In the genomic region with DNA sequence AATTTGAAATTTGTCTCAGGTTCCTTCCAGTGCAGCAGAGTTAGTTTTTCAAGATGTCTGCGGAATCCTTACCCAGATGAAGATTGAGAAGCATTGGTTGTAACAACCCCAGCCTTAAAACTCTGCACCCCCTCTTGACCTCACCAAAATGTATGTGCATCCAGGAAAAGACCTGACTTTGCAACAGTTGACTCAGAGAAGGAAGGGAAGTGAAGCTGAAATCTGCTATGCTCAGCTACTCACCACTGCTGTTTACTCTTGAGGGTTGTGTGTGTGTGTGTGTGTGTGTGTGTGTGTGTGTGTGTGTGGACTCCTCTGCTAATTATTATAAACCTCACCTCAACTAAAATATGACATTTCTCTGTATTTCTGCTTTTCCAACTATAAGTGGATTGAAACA, we compare ENCODE assay signal across 26 mouse cellular contexts. TPM values are rescaled to one million over a fixed set of nuclear protein-coding genes. Genes with fewer than 3 reads are reported as not detected.
DNase-seq lines count a peak whose midpoint lies in the region; ATAC-seq and TF ChIP-seq lines count a peak whose summit lies in the region.
"Had no signal": no experiment of that assay in that cellular context is flagged by ENCODE, and none has a peak within 500 bp of the region (broad histone marks: within the 10 kb centered on the region; RNA-seq: fewer than 3 reads in every experiment).

No protein-coding gene starts in this region.

- no peak overlapping the region for H3K9ac ChIP-seq in CH12.LX (ENCODE audit: insufficient read depth, low read depth)
- H3K9ac ChIP-seq in stomach, postnatal 0 days (ENCODE audit: low read length), result no peak overlapping the region
- H3K9ac ChIP-seq: forebrain, embryonic 15.5 days; hindbrain, embryonic 12.5 days; kidney, embryonic 15.5 days; limb, embryonic 15.5 days had no signal

- H3K4me3 ChIP-seq in CH12.LX (replicated peaks in 1 of 3; ENCODE audit: low read depth in 2 of 3, low read length in 2 of 3, poor library complexity in 1 of 3), result no peak overlapping the region
- no peak overlapping the region for H3K4me3 ChIP-seq in stomach, postnatal 0 days (ENCODE audit: low read depth, low read length)
- H3K4me3 ChIP-seq: forebrain, embryonic 15.5 days; heart, embryonic 10.5 days; hindbrain, embryonic 12.5 days; kidney, embryonic 15.5 days; limb, embryonic 15.5 days; megakaryocyte, embryonic 14.5 days; myocyte had no signal

- no peak for TF ChIP-seq CTCF in CH12.LX (conservative IDR thresholded peaks at IDR 0.05 in 1 of 2, IDR thresholded peaks at IDR 0.05 in 1 of 2; ENCODE audit: low read depth in 2 of 2, low read length in 2 of 2)
- TF ChIP-seq CTCF in stomach, postnatal 0 days (IDR thresholded peaks at IDR 0.05; ENCODE audit: low read depth), result no peak

- no peak for TF ChIP-seq EP300 in CH12.LX (IDR thresholded peaks at IDR 0.05; ENCODE audit: low read length)
- no peak for TF ChIP-seq EP300 in stomach, postnatal 0 days (optimal IDR thresholded peaks at IDR 0.05)

- in situ Hi-C loops in CH12.LX (cut with MboI; ENCODE audit: low pct_ligation_motif_present, low pct_unique_long_range_greater_than_20kb, low sequenced_read_pairs), result no loop called here

- H3K79me2 ChIP-seq in CH12.LX (replicated peaks; ENCODE audit: control insufficient read depth, extremely low read depth, insufficient read depth, poor library complexity, severe bottlenecking), result no peaks in the 10 kb centered on the region

- DNase-seq in layer of hippocampus, adult 9-11 months, result peak; percentile 27
- DNase-seq in layer of hippocampus, adult 9-10 months (ENCODE audit: low spot score), result no peak
- DNase-seq in A20 (ENCODE audit: low read depth, low spot score) (peak; percentile 51), CH12.LX (ENCODE audit: extremely low read depth) (no peak)
- DNase-seq in stomach, postnatal 0 days (ENCODE audit: low spot score), result no peak
- DNase-seq in adrenal gland, postnatal 4 days (ENCODE audit: low spot score in 2 of 2), result no peak
- DNase-seq: cerebellum, adult 11 months; cerebellum, postnatal 25 days; embryo, embryonic 11 days; gastrocnemius, postnatal 25 days; midbrain, embryonic 14.5 days; thymus, adult 18-20 months had no signal

- dilution Hi-C loops in CH12.LX (cut with MboI; ENCODE audit: extremely low pct_ligation_motif_present, extremely low pct_unique_long_range_greater_than_20kb, low sequenced_read_pairs), result no loop called here

- WGBS in stomach, postnatal 0 days, result 74% methylated on average over 1 of the region's 1 CpGs

- H3K36me3 ChIP-seq in CH12.LX (replicated peaks in 1 of 2; ENCODE audit: control insufficient read depth in 1 of 2, insufficient read depth in 1 of 2, low read length in 1 of 2), result no peaks in the 10 kb centered on the region
- no peaks in the 10 kb centered on the region for H3K36me3 ChIP-seq in stomach, postnatal 0 days (ENCODE audit: control insufficient read depth, insufficient read depth, low read length)
- H3K36me3 ChIP-seq: forebrain, embryonic 15.5 days; heart, embryonic 10.5 days; hindbrain, embryonic 12.5 days; kidney, embryonic 15.5 days; limb, embryonic 15.5 days had no signal

- ATAC-seq in megakaryocyte progenitor cell, adult 5-6 weeks (replicated peaks; ENCODE audit: poor library complexity), result peak; percentile 60
- no peak for ATAC-seq in cerebellum, adult (ENCODE audit: insufficient number of reproducible peaks, low FRiP score, low TSS enrichment)
- no peak for ATAC-seq in stomach, postnatal 0 days (ENCODE audit: low FRiP score, low TSS enrichment)
- ATAC-seq: forebrain, embryonic 15.5 days; inflammation-experienced regulatory T-cells, adult 6 months had no signal

- TF ChIP-seq RAD21 in CH12.LX (IDR thresholded peaks at IDR 0.05; ENCODE audit: low read depth, low read length), result no peak

- no peaks in the 10 kb centered on the region for H3K27me3 ChIP-seq in CH12.LX (replicated peaks)
- H3K27me3 ChIP-seq in stomach, postnatal 0 days (ENCODE audit: control insufficient read depth, insufficient read depth, low read length), result no peaks in the 10 kb centered on the region
- H3K27me3 ChIP-seq: forebrain, embryonic 15.5 days; hindbrain, embryonic 12.5 days; kidney, embryonic 15.5 days; limb, embryonic 15.5 days; megakaryocyte, embryonic 14.5 days had no signal

- H3K9me3 ChIP-seq in CH12.LX (replicated peaks; ENCODE audit: low read length), result no peaks in the 10 kb centered on the region
- H3K9me3 ChIP-seq in stomach, postnatal 0 days (ENCODE audit: control insufficient read depth, low read length), result no peaks in the 10 kb centered on the region
- H3K9me3 ChIP-seq: forebrain, embryonic 15.5 days; heart, embryonic 10.5 days; hindbrain, embryonic 12.5 days; kidney, embryonic 15.5 days; limb, embryonic 15.5 days; megakaryocyte, embryonic 14.5 days had no signal

- H3K4me1 ChIP-seq in CH12.LX (ENCODE audit: control insufficient read depth in 1 of 2, insufficient read depth in 2 of 2), result peaks cover 4 to 16% of the 10 kb centered on the region in 2 experiments; a peak in 3 of 4 replicates
- H3K4me1 ChIP-seq in stomach, postnatal 0 days (replicated peaks; ENCODE audit: control insufficient read depth, insufficient read depth), result no peaks in the 10 kb centered on the region
- H3K4me1 ChIP-seq: forebrain, embryonic 15.5 days; heart, embryonic 10.5 days; hindbrain, embryonic 12.5 days; kidney, embryonic 15.5 days; limb, embryonic 15.5 days had no signal

- no peak for TF ChIP-seq POLR2A in CH12.LX (IDR thresholded peaks at IDR 0.05; ENCODE audit: low read depth, low read length)

- H3K27ac ChIP-seq in CH12.LX (ENCODE audit: insufficient read depth, low read depth), result no peak overlapping the region
- H3K27ac ChIP-seq in stomach, postnatal 0 days (replicated peaks), result no peak overlapping the region
- H3K27ac ChIP-seq: forebrain, embryonic 15.5 days; heart, embryonic 10.5 days; hindbrain, embryonic 12.5 days; kidney, embryonic 15.5 days; limb, embryonic 15.5 days had no signal

- no peak overlapping the region for H3K4me2 ChIP-seq in CH12.LX (ENCODE audit: insufficient read depth, low read depth, poor library complexity, severe bottlenecking)
- H3K4me2 ChIP-seq in stomach, postnatal 0 days (replicated peaks; ENCODE audit: low read depth), result no peak overlapping the region
- H3K4me2 ChIP-seq: forebrain, embryonic 15.5 days; hindbrain, embryonic 12.5 days; kidney, embryonic 15.5 days; limb, embryonic 15.5 days had no signal

TF ChIP-seq in CH12.LX, 34 proteins besides CTCF, POLR2A, EP300 and RAD21:
- TF ChIP-seq MAFK (IDR thresholded peaks at IDR 0.05; ENCODE audit: insufficient replicate concordance, low read length) (0 out of 2 replicates have a peak, but pooled peaks have one; percentile 59), HCFC1 (IDR thresholded peaks at IDR 0.05; ENCODE audit: low read depth, low read length) (no peak), MAX (IDR thresholded peaks at IDR 0.05; ENCODE audit: low read length) (no peak), ETS1 (conservative IDR thresholded peaks at IDR 0.05; ENCODE audit: low read depth, low read length) (no peak), USF1 (IDR thresholded peaks at IDR 0.05; ENCODE audit: low read depth, low read length) (no peak), TBP (conservative IDR thresholded peaks at IDR 0.05; ENCODE audit: low read depth, low read length) (no peak), ZNF384 (IDR thresholded peaks at IDR 0.05; ENCODE audit: low read depth, low read length) (no peak), IRF4 (IDR thresholded peaks at IDR 0.05; ENCODE audit: low read depth, low read length) (peak; percentile 54; the same call in 1 of the 2 replicates), ZC3H11A (IDR thresholded peaks at IDR 0.05; ENCODE audit: low read depth, low read length) (no peak), GABPA (IDR thresholded peaks at IDR 0.05; ENCODE audit: insufficient replicate concordance, low read depth, low read length) (no peak), PAX5 (IDR thresholded peaks at IDR 0.05; ENCODE audit: low read length) (no peak)

RNA-seq across cellular contexts. Expression of a gene that starts 30.2 kb away (rescaled TPM):
- total RNA-seq in CH12.LX (2012; rRNA removed) (not detected in 2 replicates), CH12.LX (2014; rRNA removed) (not detected in 2 replicates)
- polyA plus RNA-seq in CH12.LX (2012; ENCODE audit: insufficient read length, low read depth), result not detected in 2 replicates
- 75.3 and 101 TPM in 2 replicates for total RNA-seq in megakaryocyte progenitor cell, adult 5-6 weeks (2015)
- total RNA-seq in megakaryocyte progenitor cell, adult 5-6 weeks (2017), result 102 and 119 TPM in 2 replicates
- 0.74 and 1.2 TPM in 2 replicates for polyA plus RNA-seq in stomach, postnatal 0 days (2015; fragmentation: Nextera tagmentation; extraction: Ambion mirVana)
- total RNA-seq in adrenal gland, postnatal 4 days (2021), result 1 to 10 TPM; 1.4 to 1.6 TPM
- polyA plus RNA-seq: myocyte; neural tube, embryonic 14.5 days had no signal

RNA-seq across cellular contexts. Expression of a gene that starts 49.7 kb away (rescaled TPM):
- total RNA-seq in CH12.LX (2012; rRNA removed) (0.04 TPM in 1 of 2 replicates, not detected in the other), CH12.LX (2014; rRNA removed) (not detected in 2 replicates)
- polyA plus RNA-seq in CH12.LX (2012; ENCODE audit: insufficient read length, low read depth), result not detected in 2 replicates
- total RNA-seq in megakaryocyte progenitor cell, adult 5-6 weeks (2015), result 0.42 and 0.49 TPM in 2 replicates
- 0.42 and 0.57 TPM in 2 replicates for total RNA-seq in megakaryocyte progenitor cell, adult 5-6 weeks (2017)
- 0.02 and 0.04 TPM in 2 replicates for polyA plus RNA-seq in stomach, postnatal 0 days (2015; fragmentation: Nextera tagmentation; extraction: Ambion mirVana)
- under 1 TPM; 0.11 to 0.14 TPM for total RNA-seq in adrenal gland, postnatal 4 days (2021)
- total RNA-seq: adrenal gland, adult 18-20 months; gastrocnemius, postnatal 25 days; left cerebral cortex, postnatal 36 days had no signal
- polyA plus RNA-seq: forebrain, embryonic 15.5 days; heart, postnatal 0 days; hindbrain, embryonic 12.5 days; limb, embryonic 15.5 days; midbrain, embryonic 14.5 days; myocyte; neural tube, embryonic 14.5 days had no signal

RNA-seq across cellular contexts. Expression of a gene that starts 49.8 kb away (rescaled TPM):
- total RNA-seq in CH12.LX (2012; rRNA removed) (1.0 and 1.2 TPM in 2 replicates), CH12.LX (2014; rRNA removed) (0.54 and 0.86 TPM in 2 replicates)
- 1.8 and 2.1 TPM in 2 replicates for polyA plus RNA-seq in CH12.LX (2012; ENCODE audit: insufficient read length, low read depth)
- total RNA-seq in megakaryocyte progenitor cell, adult 5-6 weeks (2015), result 0.39 and 3.8 TPM in 2 replicates
- 0.54 and 0.87 TPM in 2 replicates for total RNA-seq in megakaryocyte progenitor cell, adult 5-6 weeks (2017)
- 0.42 and 0.63 TPM in 2 replicates for polyA plus RNA-seq in stomach, postnatal 0 days (2015; fragmentation: Nextera tagmentation; extraction: Ambion mirVana)
- total RNA-seq in adrenal gland, postnatal 4 days (2021), result 1 to 10 TPM; 1.6 to 3.2 TPM
- polyA plus RNA-seq: myocyte had no signal

Comparison
In these comparisons a context has a peak if more than half of its experiments do, and no peak if none do; other contexts are left out.
1. DNase-seq: peak in layer of hippocampus, adult 9-11 months (single experiment) and A20 (single experiment); none in layer of hippocampus, adult 9-10 months (single experiment), CH12.LX (single experiment), stomach, postnatal 0 days (single experiment) and adrenal gland, postnatal 4 days (0 of 2).
2. RNA of a gene that starts 30.2 kb away (total RNA-seq): 75.3 to 119 TPM in megakaryocyte progenitor cell, adult 5-6 weeks; 1.4 to 1.6 TPM in adrenal gland, postnatal 4 days and not detected in CH12.LX; every median in the first group is over 10 times any median in the second.